Mouse (Mus musculus) brain, embryonic 14.5 days (tissue): ENCODE results near the gene Rad51ap1.

Experiments
- CTCF ChIP-seq: fragments of 200-500 bp; IDR thresholded peaks from 2 replicates; pipeline ENCODE4 v1.5.1; 2012; ENCODE audit warnings: inconsistent platforms, mild to moderate bottlenecking, moderate library complexity, borderline replicate concordance; ENCODE audit not compliant: insufficient read depth, insufficient read length; ENCODE audit errors: extremely low read depth
- POLR2A ChIP-seq: fragments of 200-500 bp; IDR thresholded peaks from 2 replicates; pipeline ENCODE4 v1.6.1; 2012; ENCODE audit warnings: mild to moderate bottlenecking, inconsistent platforms, borderline replicate concordance; ENCODE audit not compliant: poor library complexity, insufficient read depth, insufficient read length, severe bottlenecking; ENCODE audit errors: extremely low read depth

- TF ChIP-seq CTCF (no peak), POLR2A (no peak)
Observed at GRCm38 (mm10) chr6:126932896-126933295, 6.5 kb downstream of the Rad51ap1 start.
